Mouse (Mus musculus): ENCODE measurements around the gene Enox1.
"Not testable (repeated sequence)": the region's sequence is repeated elsewhere in the genome, so short reads cannot be mapped to it uniquely, and the experiment has no call there.

The Enox1 gene

DNA sequence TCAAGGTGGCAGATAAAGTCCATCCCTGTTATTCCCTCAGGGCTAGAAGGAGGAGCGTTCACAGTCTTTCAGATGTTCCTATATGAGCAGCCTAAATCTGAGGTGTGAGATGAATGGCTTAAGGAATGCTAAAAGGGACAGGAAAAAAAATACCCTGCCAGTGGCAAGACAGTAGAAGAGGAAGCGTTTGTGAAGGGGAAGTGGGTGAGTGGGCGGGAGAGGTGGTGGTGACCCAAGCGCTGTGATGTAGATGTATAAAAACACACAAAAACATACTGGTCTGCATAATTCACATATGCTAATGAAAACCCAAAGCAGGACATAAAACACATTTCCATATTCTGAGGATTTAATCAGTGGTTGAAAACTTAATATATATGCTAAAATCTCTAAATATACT lies 367.7 kb downstream of the Enox1 start:
- DNase-seq, result no peak

DNA sequence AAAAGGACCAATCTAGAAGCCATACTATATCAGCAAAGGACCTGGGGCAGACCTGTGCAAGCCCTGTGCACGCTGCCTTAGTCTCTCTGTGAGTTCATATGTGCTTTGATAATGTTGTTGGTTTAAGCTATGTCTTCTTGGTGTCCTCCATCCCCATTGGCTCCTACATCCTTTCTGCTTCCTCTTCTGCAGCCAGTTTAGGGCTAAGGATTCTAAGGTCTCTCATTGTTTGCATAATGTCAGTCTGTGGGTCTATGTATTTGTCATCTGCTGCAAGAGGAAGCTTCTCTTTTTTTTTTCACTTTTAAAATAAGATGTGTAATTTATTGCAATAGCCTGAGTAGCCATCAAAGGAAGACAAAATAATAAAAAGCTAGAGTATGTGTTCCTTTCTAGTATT lies 369.7 kb downstream of the Enox1 start:
- no peak for DNase-seq

DNA sequence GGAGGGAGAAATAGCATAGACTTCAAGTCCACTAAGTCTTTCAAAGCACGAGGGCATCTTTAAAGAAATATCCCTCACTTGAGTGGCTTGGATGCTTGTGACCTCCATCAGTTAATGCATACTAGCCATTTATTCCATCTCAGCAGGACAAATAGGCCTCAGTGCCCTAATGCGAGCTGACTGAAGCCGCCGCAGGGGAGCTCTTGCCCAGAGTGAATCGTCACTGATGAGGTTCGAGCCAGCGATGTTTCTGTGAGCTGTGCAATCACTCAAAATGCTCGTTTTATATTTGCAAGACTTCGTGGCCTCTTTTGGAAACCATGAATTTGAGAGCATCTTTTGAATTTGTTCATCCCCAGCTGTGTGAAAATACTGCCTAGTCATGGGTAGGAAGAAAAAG lies 372.6 kb downstream of the Enox1 start:
- no peak for DNase-seq

DNA sequence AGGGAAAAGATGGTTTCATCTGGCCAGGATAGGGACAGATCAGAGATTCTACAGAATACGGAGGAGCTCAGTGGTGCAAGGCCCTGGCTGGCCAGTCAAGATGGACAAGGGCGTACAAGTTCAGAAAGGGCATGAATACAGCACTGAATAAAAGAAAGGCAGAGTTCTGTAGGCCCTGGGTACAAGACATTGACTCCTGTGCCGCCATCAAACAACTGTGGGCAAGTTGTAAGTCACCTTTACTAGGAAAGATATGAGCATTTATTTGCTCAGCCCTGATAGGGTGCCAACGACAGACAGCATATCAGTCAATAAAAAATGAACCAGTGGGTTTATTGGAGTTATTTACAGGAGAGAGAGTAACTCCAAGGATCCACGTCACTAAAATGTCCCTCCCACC lies 373.1 kb downstream of the Enox1 start:
- no peak for DNase-seq

DNA sequence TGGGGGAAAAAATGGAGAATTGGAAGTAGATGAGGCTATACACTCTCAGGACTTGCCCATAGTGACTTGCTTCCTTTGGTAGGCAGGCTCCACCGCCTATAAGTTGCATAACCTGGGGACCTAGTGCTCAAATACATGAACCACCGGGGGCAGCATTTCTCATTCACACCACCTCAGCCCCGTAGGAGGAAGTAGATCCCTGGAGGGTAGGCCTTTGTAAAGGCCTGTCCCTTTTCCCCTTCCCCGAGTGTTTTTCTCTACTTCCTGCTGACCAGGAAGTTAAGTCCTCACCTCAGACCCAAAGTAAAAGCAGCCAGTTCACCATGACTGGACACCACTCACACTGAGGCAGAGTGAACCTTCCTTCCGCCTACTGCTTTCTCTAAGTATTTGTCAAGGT lies 377.1 kb downstream of the Enox1 start:
- no peak for DNase-seq

DNA sequence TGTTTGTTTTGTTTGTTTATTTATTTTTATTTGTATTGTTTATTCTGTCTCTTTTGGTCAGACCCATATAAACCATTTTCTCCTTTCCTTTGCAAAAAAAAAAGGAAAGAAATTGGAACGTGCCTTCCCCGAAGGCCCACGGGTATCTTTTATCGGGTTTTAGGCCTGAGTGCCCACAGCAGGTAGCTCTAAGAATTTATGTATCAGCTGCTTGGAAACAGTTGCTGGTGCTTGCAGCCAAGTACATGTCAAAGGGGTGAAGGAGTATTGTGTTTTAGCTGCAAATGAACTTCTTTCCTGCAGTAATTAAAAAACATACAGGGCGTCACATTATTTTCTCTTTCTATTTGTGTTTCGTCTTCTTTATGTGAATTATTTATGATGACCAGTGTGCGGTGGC lies 377.6 kb downstream of the Enox1 start:
- no peak for DNase-seq

DNA sequence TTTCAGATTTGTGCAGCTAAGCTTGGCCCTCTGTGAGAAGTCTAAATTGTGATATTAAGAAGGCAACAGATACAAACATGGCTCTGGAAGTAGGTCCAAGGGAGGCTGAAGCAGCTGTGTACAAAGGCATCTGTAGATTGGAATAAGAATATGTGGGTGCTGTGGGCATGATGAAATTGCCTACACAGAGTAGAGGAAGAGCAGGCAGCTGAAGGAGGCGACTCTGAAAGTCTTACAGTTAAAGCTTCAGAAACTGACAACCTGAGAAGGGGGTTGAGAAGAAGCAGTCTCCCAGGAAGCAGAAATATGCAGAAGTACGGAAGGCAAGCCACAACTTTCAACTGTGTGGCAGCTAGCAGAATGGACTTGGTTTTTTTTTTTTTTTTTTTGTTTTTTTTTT lies 380.0 kb downstream of the Enox1 start:
- no peak for DNase-seq

DNA sequence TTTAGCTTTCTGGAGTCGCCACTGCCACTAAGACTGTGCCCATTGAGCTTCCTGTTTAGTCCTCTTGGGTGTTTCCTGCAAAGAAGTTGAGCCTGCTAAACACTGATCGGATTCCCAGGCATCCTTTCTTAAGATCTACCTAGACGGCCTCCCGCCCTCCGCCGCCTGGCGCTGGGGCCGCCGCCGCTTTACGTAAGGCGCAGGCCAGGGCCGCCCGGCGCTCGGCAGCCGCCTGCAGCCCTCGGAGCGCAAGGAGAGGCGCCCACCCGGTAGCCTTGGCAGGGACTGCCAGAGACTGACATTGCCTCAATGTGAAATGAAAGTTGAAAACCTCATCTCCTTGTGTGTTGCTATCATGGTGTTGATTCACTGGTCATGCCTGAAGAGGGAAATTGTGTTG lies 383.0 kb downstream of the Enox1 start:
- not testable (repeated sequence) for DNase-seq

DNA sequence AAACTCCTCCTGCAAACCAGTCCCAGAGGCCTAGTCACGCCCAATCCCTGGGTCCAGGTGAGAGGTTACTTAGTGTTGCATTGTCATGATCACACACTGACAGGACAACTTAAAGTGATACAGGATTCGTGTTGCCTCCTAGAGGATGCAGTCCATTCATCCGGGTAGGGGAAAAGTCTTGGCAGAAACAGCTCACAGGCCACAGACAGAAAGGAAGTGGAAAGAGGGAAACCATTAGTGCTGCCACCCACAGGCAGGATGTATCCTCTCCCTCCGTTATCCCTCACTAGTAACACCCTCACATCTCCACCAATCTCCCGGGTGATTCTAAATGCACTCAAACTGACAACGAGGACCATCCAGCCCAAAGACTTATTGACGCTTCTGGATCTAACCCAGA lies 385.4 kb downstream of the Enox1 start:
- no peak for DNase-seq

DNA sequence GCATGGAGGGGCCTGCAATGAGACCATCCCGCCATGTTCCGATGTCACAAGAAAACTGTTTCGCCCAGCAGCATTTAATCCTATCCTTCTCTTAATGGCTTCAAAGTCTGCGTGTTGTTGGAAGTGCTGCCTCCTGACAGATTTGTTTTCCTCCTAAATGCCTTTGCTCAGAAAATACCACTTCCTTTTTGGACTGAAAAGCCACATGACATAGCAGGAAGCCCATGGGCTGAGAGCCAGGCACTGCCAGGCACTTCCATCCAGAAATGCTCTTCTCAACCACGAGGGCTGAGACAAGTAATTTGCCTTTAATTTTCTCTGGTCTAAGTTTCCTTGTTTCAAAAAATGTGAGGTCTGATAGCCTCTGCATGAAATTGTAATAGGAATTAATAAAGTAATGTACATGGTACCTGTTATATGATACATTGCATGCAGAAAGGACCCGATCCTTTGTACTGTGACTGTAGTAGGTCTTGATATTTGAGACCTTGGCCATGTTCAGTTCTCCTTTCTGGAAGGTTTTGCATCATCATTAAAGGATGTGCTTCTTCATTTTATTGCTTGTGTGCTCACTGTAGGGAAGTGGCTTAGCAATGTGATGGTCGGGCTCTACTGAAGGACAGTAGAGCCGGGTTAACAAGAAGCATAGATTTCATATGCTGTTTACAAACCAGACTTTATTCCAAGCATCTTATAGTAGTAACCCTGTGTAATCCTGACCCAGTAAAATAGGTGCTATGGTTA lies 390.1 kb downstream of the Enox1 start:
- no peak for DNase-seq

DNA sequence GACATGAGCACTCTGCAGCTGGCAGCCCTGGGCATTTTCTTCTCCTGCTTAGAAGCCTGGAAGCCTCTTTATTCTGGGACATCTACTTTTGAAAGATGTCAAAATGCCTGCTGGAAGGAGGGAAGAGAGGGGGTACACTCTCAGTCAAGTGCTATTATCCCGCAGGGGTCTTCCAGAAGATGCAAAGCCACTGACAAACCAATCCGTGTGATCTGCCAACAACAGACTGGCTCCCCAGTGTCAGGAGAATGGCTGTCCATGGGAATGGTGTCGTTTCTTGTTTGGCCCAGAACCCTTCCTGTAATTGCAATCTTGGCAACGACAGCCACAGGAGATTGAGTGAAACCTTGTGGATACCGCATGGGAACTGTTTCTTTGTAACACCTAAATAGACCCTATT lies 390.8 kb downstream of the Enox1 start:
- no peak for DNase-seq

DNA sequence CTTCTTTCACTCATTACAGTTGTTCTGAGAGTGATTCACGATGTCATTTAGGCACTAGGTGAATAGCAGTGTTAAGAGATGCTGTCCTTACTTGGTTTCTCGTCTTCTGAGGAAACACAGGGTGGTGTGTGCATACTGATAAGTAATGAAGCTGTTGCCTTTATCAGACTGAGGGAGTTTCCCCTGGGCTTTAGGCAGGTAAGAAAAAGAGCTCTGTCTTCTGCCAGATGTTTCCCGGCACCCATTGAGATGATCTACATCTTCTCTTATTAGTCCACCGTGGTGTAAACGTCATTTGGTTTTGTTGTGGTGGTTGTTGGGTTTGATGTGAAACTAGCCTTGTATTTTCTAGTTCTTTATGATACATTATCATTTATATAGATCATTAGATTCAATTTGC lies 392.4 kb downstream of the Enox1 start:
- DNase-seq, result no peak

DNA sequence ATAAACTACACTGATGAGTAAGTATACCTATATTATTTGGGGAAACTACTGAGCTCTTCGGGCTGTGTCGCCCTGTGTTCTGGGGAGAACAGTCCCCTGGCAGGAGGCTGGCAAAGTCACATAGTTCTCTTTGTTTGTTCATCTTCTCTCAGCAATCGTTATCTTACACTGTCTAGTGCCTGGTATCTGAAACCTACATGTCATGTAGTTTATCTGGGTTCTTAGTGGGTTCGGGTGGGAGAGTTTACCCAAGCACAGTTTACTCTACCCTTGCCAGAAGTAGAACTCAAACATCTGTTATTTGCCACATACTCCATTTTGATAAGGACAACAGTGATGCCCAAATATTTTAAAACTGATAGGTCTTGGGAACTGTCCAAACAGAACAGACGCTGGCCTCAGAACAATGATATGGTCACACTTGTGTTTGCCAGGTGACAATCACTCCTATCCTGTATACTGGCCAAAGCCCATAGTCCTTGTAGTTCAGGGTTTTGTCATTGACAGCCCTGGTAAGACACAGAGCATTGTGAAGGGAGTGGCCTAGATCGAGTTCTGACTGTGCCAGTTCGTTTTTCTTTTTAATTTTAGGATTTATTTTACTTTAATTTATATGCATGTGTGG lies 401.0 kb downstream of the Enox1 start:
- no peak for DNase-seq

DNA sequence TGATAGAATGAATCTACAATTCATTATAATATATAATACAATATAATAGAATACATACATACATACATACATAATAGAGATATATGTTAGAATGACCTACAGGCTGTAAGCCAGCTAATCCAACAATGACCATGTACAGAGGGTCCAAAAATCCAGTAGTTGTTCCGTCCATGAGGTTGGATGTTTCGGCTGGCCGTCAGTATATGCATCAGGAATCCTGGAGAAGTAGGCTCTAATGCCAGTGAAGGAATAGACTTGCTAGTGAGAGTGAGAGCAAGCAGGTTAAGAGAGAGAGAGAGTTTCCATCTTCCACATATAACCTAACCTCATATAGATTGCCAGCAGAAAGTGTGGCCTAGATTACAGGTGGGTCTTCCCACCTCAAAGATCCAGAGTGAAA lies 402.3 kb downstream of the Enox1 start:
- no peak for DNase-seq

DNA sequence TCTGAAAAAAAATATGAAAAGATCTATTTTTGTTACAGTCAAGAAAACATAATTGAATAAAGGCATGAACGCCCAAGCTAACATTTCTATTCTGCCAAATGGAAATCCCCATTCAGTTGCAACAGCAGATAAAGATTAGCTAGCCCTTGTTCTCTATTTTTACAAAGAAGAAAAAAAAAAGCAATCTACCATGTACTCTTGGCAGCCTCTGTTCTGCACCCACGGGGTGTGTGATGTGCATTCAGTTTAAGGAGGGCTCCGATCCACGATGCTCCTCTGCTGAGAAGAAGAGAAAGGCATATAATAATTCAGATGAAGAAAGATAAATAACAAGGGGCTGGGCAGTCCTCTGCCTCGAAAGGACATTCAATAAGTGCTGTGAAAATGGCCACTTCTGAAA lies 403.2 kb downstream of the Enox1 start:
- DNase-seq, result no peak

DNA sequence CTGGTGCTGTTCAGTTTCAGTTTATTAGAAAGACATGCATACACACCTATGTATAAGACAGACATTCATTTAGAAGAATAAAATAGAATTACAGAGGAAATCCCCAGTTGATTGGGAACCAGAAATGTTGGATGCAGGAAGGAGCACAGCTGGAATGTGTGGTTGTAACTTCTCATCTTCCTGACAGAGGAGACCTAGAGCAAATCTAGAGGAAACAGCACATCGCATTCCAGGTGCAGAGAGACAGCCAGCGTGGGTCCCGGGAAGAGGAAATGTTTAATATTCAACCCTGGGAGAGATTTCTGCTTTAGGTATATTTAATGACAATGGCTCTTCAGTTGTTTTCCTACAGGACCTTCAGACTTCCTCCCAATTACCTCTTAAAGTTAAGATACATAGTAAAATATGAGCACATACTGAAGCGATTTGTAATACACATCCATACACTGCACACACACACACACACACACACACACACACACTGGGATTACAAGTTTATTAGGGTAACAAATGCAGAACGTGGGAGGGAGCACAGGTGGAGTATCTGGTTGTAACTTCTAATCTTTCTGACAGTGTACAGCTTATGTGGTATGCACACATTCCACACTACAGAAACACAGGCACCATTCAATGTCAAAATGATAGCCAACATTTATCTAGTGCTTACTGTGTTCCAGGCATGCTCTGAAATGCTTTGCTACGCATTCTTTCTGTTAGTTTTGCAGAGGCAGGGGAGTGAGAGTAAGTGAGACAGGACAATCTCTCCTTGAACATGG lies 405.4 kb downstream of the Enox1 start:
- DNase-seq, result no peak

DNA sequence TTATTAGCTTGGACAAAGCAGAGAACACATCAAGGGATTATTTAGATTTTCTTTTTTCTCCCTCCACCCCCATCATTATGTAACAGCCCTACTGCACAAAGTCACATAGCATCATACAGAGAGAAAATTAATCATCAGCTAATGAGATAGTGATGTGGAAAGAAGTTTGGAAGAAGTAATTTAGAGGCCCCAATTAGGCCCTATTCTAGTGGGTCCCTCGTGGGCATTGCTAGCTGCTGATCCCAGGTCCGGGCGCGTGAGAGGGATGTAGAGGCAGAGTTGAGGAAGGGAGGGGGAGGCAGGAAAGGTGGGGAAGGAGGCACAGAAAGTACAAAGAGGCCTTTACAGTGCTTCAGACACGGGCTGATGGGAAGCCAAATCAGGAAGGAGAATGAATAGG lies 407.4 kb downstream of the Enox1 start:
- no peak for DNase-seq

DNA sequence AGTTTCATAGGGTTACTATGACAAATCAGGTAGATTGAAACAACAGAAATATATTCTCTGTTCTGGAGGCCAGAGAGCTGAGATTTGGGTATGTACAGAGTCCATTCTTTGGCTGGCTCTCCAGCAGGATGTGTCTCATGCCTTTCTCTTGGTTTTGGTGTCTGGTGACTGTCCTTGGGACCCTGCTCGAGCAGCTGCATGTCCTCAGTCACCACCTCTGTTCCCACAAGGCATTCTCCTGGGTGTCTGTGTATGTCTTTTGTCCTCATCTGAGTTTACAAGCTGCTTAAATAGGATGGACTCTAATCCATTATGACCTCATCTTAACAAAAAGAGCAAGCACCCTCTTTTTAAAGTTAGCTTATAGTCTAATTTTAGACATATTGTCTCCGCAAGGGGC lies 410.6 kb downstream of the Enox1 start:
- no peak for DNase-seq

DNA sequence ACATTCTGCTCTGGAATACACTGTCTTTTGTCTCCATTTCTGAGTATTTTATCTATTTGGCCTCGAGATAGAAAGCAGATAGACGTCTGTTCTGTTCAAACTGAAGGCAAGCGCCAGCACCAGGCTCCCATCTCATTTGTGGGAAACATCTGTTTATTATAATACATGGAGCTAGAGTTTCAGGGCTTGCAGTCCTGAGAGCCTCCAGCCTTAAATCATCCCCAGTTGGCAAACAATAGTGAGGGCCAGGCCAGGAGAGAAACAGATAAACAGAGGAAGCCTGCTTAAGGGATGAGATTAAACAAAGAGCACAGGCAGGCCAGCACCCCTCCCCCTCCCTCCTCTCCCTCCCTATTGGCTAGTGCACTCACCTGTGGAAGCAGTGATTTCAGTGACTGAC lies 417.9 kb downstream of the Enox1 start:
- no peak for DNase-seq

DNA sequence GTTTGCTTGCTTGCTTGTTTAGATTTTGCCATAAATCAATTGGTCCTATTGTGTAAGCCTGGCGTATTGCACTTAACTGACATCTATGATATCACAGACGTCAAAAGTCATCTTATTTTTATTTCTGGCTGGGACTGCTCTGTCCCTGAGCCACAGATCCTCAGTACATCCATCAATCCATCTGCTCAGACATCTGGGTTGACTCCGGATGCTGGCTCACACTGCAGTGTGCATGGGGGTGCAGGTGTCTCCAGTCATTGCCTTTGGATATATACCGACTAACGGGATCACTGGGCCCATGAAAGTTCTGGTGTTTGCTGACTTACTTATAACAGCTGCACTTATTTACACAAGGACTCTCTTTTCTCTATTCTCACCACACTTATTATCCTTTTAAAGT lies 419.8 kb downstream of the Enox1 start:
- DNase-seq, result no peak

DNA sequence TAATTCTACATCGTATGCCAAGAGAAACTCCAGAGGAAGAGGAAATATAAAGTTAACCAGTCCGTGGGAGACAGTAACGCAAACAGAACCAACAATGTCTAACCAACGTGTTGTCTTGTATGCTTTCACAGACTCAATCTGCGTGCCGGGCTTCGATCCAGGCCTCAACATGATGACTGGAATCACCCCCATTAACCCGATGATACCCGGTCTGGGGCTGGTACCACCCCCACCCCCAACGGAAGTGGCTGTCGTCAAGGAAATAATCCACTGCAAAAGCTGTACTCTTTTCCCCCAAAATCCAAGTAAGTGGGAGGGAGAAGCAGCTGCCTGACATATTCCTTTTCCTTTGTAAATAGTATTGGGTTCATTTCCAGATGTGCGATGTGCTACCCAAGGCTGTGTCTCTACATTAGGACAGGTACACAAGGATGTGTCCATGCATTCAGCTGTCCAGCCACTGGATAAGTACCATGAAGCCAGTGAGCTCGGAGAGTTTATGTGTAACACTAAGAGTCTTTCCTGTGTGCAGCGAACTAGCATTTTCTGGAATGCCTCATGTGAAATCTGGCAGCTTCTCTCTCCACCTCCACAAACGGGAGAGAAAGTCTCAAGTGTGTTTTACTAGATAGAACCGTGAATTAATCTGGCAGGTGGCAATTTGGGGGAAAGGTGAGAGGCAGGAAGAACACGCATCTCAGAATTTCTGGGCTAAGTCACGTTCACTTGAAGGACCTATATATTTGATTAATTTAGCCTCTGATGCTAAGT lies 421.1 kb downstream of the Enox1 start:
- no peak for DNase-seq

DNA sequence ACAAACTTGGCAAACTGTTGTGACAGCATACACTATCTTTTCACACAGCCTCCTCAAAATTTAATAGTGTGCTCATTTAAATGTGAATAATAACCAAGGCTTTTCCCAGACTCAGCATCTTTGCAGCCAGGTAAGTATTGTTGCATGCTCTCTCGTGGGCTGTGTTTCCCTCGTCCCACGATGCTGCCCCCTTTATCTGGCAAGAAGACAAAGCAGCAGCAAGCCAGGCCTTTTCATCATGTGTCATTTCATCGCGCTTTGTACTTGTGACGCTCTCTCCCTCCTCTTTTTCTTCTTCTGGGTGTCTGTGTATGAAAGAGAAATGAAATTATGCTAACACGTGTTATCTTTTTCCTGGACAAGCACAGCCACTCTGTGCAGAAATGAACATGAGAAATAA lies 421.8 kb downstream of the Enox1 start:
- no peak for DNase-seq
